Mouse (Mus musculus) forebrain, embryonic 11.5 days (tissue): ENCODE data around the gene Usp24. TPM values are rescaled to one million over a fixed set of nuclear protein-coding genes. Genes with fewer than 3 reads are reported as not detected.

Experiments used
- ATAC-seq: fragments of 200-750 bp; cut with Nextera tagmentation; replicated peaks from 2 replicates; pipeline ENCODE4 v1.8.0; 2017; ENCODE audit warnings: moderate TSS enrichment; ENCODE audit not compliant: low FRiP score
- DNase-seq: peaks from one replicate; pipeline ENCODE4 v3.0.0-alpha.2; 2017; ENCODE audit warnings: low spot score
- H3K27ac ChIP-seq: fragments of 300-500 bp; sonication (generic); 2 replicates; pipeline ENCODE4 v1.5.1; 2014; ENCODE audit warnings: low read depth, low read length
- H3K27me3 ChIP-seq: fragments of 300-500 bp; sonication (generic); 2 replicates; pipeline ENCODE4 v1.6.1; 2014; ENCODE audit warnings: mild to moderate bottlenecking, low read length, mixed read lengths; ENCODE audit not compliant: control insufficient read depth, insufficient read depth
- H3K36me3 ChIP-seq: fragments of 300-500 bp; sonication (generic); 2 replicates; pipeline ENCODE4 v1.6.1; 2014; ENCODE audit warnings: mild to moderate bottlenecking, low read length, moderate library complexity, mixed read lengths; ENCODE audit not compliant: control insufficient read depth, insufficient read depth
- H3K4me1 ChIP-seq: fragments of 300-500 bp; sonication (generic); replicated peaks from 2 replicates; pipeline ENCODE4 v1.6.1; 2014; ENCODE audit warnings: low read length, mixed read lengths; ENCODE audit not compliant: control insufficient read depth, insufficient read depth
- H3K4me2 ChIP-seq: fragments of 300-500 bp; sonication (generic); 2 replicates; pipeline ENCODE4 v1.6.1; 2014; ENCODE audit warnings: low read depth, mild to moderate bottlenecking, low read length, moderate library complexity, mixed read lengths; ENCODE audit not compliant: severe bottlenecking
- H3K4me3 ChIP-seq: fragments of 300-500 bp; sonication (generic); 2 replicates; pipeline ENCODE4 v1.5.1; 2014; ENCODE audit warnings: low read depth, low read length
- H3K9ac ChIP-seq: fragments of 300-500 bp; sonication (generic); 2 replicates; pipeline ENCODE4 v1.6.1; 2014; ENCODE audit warnings: low read length
- H3K9me3 ChIP-seq: fragments of 300-500 bp; sonication (generic); 2 replicates; pipeline ENCODE4 v1.6.1; 2016; ENCODE audit warnings: low read length, mixed read lengths; ENCODE audit not compliant: control insufficient read depth
- WGBS: fragments of 180-500 bp; shearing (Covaris S2); extraction: QIAGEN DNeasy Blood & Tissue Kit; methylation state at CpG from one replicate; pipeline ENCODE4 v1.1.7; 2014; 5-methylcytosine and 5-hydroxymethylcytosine counted together
- polyA plus RNA-seq: library from polyadenylated mRNA; unstranded; fragments of >200 nt; fragmentation: Nextera tagmentation; extraction: Ambion mirVana; gene quantifications from 2 replicates; pipeline ENCODE4 v1.2.1, GENCODE M21; 2014

Usp24 gene
- polyA plus RNA-seq, 1 experiment from 2014 or later: 12.8 TPM

- Histone ChIP-seq H3K9me3 (no peaks in the 10 kb centered on the region), H3K27ac (no peak overlapping the region), H3K4me3 (no peak overlapping the region), H3K4me1 (peaks cover 7% of the 10 kb centered on the region), H3K36me3 (no peaks in the 10 kb centered on the region), H3K4me2 (no peak overlapping the region), H3K27me3 (no peaks in the 10 kb centered on the region), H3K9ac (no peak overlapping the region)
- DNase-seq (no peak), ATAC-seq (no peak)
Measured at GRCm38 (mm10) chr4:106314291-106314690, 1.7 kb upstream of the Usp24 start.

DNA sequence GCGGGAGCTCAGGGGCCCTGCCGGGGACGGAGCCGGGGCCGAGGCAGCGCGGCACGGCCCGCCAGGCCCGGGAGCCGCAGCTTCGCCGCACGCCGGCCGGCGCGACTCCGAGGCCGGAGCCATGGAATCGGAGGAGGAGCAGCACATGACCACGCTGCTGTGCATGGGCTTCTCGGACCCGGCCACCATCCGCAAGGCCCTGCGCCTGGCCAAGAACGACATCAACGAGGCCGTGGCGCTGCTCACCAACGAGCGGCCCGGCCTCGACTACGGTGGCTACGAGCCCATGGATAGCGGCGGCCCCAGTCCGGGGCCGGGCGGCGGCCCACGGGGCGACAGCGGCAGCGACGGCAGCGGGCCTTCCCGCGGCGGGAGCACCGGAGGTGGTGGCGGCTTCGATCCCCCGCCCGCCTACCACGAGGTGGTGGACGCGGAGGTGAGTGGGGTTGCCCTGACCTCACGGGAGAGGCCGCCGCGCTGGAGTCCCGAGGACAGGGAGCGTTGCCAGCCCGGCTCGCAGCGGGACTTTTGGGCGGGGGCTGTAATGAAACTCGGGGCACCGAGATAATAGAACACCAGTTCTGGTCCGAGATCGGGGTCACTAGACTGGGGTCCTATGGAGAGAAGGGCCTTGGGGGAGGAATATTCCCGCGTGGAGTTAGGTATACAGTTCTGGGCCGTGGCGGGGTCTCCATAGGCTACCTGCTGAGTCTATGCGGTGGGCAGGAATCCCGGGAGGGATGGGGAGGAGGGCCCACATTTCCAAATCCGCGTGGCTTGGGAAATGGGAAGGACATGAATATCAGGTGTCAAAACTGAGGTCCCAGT is 552 bp downstream of the Usp24 start:
- Histone ChIP-seq H3K9me3 (no peaks in the 10 kb centered on the region), H3K4me1 (peaks cover 7% of the 10 kb centered on the region), H3K9ac (peak overlapping the region; percentile 98), H3K36me3 (no peaks in the 10 kb centered on the region), H3K4me2 (peak overlapping the region; percentile 90), H3K4me3 (peak overlapping the region; percentile 90), H3K27me3 (no peaks in the 10 kb centered on the region), H3K27ac (peak overlapping the region; percentile 85)
- under 1% methylated on average over 80 of the region's 81 CpGs for WGBS
- ATAC-seq (peak; percentile 72), DNase-seq (peak; percentile 77)

DNA sequence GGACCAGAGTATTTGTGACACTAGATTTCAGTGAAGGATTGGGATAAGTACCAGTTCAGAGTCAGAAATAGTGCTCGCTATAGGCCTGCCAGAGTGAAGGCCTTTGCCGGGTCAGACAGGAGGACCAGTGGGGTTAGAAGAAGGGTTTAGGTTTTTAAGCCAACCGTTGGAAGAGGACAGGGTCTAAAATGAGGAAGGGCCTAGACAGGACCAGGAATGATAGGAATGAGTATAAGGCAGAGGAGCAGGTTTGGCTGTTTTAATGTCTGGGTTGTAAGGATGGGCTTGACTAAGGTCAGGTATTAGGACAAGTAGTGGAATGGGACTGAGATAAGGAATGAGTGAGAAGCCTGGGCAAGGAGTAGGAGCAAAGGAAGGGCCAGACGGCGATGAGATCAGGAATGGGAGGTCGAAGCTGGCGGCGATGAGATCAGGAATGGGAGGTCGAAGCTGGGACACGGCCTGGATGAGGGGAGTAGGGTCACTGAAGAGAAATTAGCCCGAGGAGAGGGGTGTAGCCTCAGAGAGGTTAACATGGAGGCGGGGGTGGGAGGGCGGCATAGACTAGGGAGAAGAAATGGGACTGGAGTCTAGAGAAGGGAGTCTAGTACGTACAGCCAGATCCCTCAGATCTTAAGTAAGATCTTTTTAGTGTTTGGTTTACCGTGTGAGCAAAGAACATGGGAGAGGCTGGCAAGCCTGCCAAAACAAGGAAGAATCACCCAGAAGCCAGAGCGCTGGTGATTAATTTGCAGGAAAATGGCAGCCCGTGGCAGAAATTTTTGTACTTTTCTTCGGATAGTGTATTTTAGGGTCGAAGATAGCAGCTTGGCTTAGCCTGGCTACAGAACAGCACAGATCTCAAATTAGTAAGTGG is 1.4 kb downstream of the Usp24 start:
- H3K9ac ChIP-seq: peak overlapping the region; percentile 98
- DNase-seq (no peak), ATAC-seq (peak; percentile 11; the same call in 1 of the 2 replicates)
- peak overlapping the region; percentile 90 for H3K4me3 ChIP-seq
- no peaks in the 10 kb centered on the region for H3K36me3 ChIP-seq
- no peaks in the 10 kb centered on the region for H3K27me3 ChIP-seq
- H3K4me2 ChIP-seq: peak overlapping the region; percentile 90
- WGBS: 19% methylated on average over 19 of the region's 19 CpGs
- H3K9me3 ChIP-seq: no peaks in the 10 kb centered on the region
- H3K4me1 ChIP-seq: peaks cover 7% of the 10 kb centered on the region
- peak overlapping the region; percentile 85 for H3K27ac ChIP-seq

- H3K4me3 ChIP-seq: peak overlapping the region; percentile 90; the same call in 1 of the 2 replicates
- DNase-seq: no peak
Measured at GRCm38 (mm10) chr4:106318208-106318607, 2.2 kb downstream of the Usp24 start.

DNA sequence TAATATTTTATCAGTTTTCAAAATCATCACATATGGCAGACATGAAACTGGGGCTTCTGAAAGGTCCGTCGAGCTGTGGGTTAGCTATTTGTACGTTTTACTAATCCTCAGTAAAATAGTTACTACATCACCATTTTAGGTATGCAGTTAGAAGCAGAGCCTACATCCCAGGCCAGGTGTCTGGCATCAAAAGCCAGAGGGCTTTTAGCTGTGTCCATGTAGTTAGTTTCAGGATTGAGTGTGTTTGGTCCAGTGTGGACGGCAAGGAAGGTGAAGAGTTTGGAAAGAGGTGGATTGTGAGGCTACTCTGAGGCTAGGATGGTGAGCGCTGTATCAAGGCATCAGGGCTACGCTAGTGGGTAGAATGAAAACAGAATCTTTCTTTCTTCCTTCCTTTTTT is 3.0 kb downstream of the Usp24 start:
- Histone ChIP-seq H3K27ac (no peak overlapping the region), H3K9ac (no peak overlapping the region), H3K27me3 (no peaks in the 10 kb centered on the region), H3K9me3 (no peaks in the 10 kb centered on the region), H3K4me3 (no peak overlapping the region), H3K4me2 (no peak overlapping the region), H3K36me3 (no peaks in the 10 kb centered on the region), H3K4me1 (peaks cover 7% of the 10 kb centered on the region)
- WGBS: 89% methylated on average over 6 of the region's 6 CpGs
- ATAC-seq: no peak
- DNase-seq: no peak

More at GRCm38 (mm10) chr4:106318208-106318607, 2.2 kb downstream of the Usp24 start:
- no peak for ATAC-seq
- peak overlapping the region; percentile 90 for H3K4me2 ChIP-seq
- H3K9ac ChIP-seq: peak overlapping the region; percentile 98; the same call in 1 of the 2 replicates
- H3K4me1 ChIP-seq: peaks cover 7% of the 10 kb centered on the region
- H3K9me3 ChIP-seq: no peaks in the 10 kb centered on the region
- no peaks in the 10 kb centered on the region for H3K36me3 ChIP-seq
- no peak overlapping the region for H3K27ac ChIP-seq
- no peaks in the 10 kb centered on the region for H3K27me3 ChIP-seq
- 83% methylated on average over 4 of the region's 4 CpGs for WGBS

DNA sequence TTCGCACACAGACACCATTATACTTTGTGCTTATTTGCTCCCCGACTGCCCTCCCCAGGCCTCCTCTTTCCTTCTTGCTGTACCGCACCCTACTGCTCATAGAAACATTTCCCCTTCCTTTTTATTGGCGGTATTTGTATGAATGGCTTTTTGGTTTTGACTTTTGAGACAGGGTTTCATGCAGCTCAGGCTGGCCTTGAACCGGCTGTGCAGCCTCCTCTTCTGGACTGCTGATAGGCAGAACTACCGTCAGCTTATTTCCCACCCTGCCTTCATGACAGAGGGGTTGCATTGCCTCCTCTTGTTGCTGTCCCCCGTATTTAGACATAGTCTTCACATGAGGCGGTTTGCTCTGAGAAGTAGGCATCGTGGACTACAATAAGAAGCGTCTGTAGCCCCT is 6.8 kb downstream of the Usp24 start:
- Histone ChIP-seq H3K4me2 (no peak overlapping the region), H3K4me3 (no peak overlapping the region), H3K36me3 (no peaks in the 10 kb centered on the region), H3K4me1 (peaks cover 3% of the 10 kb centered on the region; the same call in 1 of the 2 replicates), H3K9ac (no peak overlapping the region), H3K27ac (no peak overlapping the region), H3K9me3 (no peaks in the 10 kb centered on the region), H3K27me3 (no peaks in the 10 kb centered on the region)
- ATAC-seq: no peak
- WGBS: 92% methylated on average over 10 of the region's 10 CpGs
- DNase-seq: no peak

- no peaks in the 10 kb centered on the region for H3K27me3 ChIP-seq
- H3K4me3 ChIP-seq: no peak overlapping the region
- H3K9me3 ChIP-seq: no peaks in the 10 kb centered on the region
- no peaks in the 10 kb centered on the region for H3K36me3 ChIP-seq
- H3K4me2 ChIP-seq: no peak overlapping the region
- H3K27ac ChIP-seq: no peak overlapping the region
- H3K4me1 ChIP-seq: peaks cover 3% of the 10 kb centered on the region; the same call in 1 of the 2 replicates
- WGBS: 82% methylated on average over 2 of the region's 2 CpGs
- no peak for ATAC-seq
- H3K9ac ChIP-seq: no peak overlapping the region
- DNase-seq: no peak
Measured at GRCm38 (mm10) chr4:106323318-106323717, 7.3 kb downstream of the Usp24 start.

DNA sequence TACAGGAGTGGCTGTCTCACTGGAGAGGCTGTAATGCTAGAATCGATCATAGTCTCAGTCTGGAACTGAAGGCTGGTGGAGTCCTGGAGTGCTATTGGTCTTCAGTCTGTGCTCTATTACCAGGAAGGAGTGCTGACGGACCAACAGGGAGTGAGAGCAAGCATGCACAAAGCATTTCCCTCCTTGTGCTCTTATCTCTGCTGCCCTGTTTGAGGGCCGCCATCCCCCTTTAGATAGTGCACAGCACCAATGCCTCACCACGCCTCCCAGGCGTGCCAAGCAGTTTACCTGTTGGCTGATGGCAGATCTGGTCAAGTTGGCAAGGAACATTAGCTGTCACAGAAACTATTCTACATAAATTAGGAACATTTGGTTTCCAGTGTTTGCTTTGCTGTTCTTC is 11.4 kb downstream of the Usp24 start:
- H3K27ac ChIP-seq: no peak overlapping the region
- WGBS: 96% methylated on average over 5 of the region's 5 CpGs
- H3K4me2 ChIP-seq: no peak overlapping the region
- H3K36me3 ChIP-seq: no peaks in the 10 kb centered on the region
- no peak overlapping the region for H3K9ac ChIP-seq
- H3K4me1 ChIP-seq: no peaks in the 10 kb centered on the region
- no peaks in the 10 kb centered on the region for H3K27me3 ChIP-seq
- no peak overlapping the region for H3K4me3 ChIP-seq
- no peak for DNase-seq
- no peaks in the 10 kb centered on the region for H3K9me3 ChIP-seq
- ATAC-seq: no peak
